Mouse (Mus musculus) induced T-regulatory cell, adult 2 months (primary cell): ENCODE measurements around the gene Timp3.

ENCODE experiments used
- DNase-seq: peaks from one replicate; pipeline ENCODE4 v3.0.0-alpha.2; 2012; ENCODE audit warnings: low read depth

Gene Timp3

GRCm38 (mm10) chr10:86387821-86388440 is 87.8 kb downstream of the Timp3 start:
- DNase-seq = no peak

DNA sequence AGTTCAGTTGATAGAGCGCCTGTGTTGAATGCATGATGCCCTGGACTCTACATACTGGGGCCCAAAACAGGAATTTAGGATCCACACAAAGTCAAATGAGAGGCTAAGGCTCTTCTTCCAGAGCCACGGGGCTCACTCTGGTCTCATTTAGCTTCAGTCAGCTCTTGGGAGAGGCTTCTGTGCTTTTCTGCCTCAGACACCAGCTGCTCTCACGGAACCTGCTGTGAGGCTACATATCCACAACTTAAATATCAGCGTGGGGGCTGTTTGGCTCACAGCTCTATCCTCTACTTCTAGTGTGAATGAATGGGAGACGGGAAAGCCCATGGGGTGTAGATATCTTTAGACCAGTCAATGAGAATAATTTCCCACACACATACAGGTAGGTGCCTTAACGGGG is 88.6 kb downstream of the Timp3 start:
- DNase-seq = no peak

DNA sequence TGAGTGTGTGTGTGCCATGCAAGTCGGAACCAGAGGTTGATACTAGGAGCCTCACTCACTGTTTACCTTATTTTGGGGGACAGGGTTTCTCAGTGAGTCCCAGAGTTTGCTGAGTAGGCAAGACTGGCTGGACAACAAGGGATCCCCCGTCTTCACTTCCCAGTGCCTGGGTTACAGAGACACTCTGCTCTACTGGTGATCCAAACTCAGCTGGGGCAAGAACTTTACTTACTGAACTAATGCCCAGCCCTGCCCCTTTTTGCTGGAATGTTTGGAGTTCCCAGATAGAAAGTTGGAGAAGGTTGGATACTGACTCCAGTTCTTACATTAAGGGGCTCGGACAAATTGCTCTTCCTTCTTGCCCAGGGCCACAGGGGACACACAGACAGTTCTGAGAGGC is 89.2 kb downstream of the Timp3 start:
- no peak for DNase-seq

DNA sequence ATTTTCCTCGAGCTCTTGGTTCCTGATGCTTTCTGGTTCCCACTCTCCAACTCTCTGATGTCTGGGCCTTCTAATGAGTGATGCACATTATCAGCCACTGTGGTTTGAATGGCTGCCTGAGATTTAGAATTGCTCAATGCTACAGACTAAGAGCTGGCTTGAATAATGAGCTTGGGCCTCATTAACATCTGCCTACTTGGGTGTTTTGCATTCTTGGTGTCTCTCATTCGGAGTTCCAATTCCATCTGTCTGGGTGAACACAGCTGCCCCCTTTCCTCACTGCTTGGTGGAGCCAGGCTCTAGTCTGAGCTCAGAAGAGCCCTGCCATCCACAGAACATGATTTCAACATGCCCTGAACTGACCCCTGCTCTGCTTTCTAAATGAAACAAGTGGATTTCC is 89.7 kb downstream of the Timp3 start:
- DNase-seq = no peak

DNA sequence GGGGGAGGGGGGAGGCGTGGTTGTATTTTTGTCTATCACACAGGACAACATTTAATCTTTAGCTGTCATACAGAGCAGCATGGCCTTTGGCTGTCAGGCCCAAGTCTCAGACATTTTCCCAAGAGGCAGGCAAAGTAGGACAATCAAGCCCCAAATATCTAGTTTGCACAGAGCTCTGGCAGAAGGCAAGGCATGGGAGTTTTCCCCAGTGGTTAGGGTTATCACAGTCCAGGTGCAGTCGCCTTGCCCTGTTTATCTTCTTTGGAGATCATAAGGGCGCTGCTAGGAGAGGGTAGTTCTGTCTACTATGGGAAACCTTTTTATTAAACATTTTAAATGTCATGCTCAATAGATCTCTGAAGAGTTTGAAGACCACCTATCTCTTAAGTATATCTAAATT is 92.2 kb downstream of the Timp3 start:
- no peak for DNase-seq

- DNase-seq = no peak
Measured at GRCm38 (mm10) chr10:86397577-86398346, 97.6 kb downstream of the Timp3 start.

GRCm38 (mm10) chr10:86398347-86398720 is 98.2 kb downstream of the Timp3 start:
- DNase-seq = no peak
